Mouse (Mus musculus) lung, postnatal 0 days (tissue): ENCODE data around the gene Skor1.

Source experiments
- CTCF ChIP-seq: IDR thresholded peaks from 2 replicates; pipeline ENCODE4 v1.5.1; 2016; ENCODE audit warnings: antibody characterized with exemption, mild to moderate bottlenecking
- EP300 ChIP-seq: IDR thresholded peaks from 2 replicates; pipeline ENCODE4 v1.6.1; 2016; ENCODE audit warnings: antibody characterized with exemption, mild to moderate bottlenecking, control low read depth

GRCm38 (mm10) chr9:63133659-63134058 is 15.1 kb downstream of the Skor1 start:
- TF ChIP-seq EP300 (no peak), CTCF (no peak)
